Mouse (Mus musculus) right cerebral cortex, postnatal 25 days (tissue): ENCODE measurements around the gene Ephx3.
A peak's percentile ranks its signal among the peaks of the same experiment; 100 is the strongest.

ENCODE experiments used
- DNase-seq: peaks from one replicate; pipeline ENCODE4 v3.0.0; 2022

Gene Ephx3

DNA sequence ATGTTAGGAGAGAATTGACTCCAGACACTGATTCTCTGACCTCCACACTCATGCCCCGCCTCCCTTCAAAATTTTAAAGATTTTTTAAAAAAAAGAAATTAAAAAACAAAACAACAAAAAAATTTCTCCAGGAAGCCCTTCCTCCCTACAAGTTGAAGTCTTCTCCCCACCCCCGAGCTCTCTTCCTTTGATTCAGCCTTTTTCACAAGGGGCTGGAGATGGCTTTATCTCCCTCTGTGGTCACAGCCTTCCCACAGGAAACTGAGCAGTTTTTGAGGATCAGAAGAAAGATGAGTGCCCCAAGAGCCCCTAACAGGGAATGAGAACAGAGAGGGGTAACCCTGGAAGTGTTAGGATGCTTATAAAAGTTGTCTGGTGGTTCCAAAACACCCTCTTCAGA is 16.9 kb downstream of the Ephx3 start:
- no peak for DNase-seq

DNA sequence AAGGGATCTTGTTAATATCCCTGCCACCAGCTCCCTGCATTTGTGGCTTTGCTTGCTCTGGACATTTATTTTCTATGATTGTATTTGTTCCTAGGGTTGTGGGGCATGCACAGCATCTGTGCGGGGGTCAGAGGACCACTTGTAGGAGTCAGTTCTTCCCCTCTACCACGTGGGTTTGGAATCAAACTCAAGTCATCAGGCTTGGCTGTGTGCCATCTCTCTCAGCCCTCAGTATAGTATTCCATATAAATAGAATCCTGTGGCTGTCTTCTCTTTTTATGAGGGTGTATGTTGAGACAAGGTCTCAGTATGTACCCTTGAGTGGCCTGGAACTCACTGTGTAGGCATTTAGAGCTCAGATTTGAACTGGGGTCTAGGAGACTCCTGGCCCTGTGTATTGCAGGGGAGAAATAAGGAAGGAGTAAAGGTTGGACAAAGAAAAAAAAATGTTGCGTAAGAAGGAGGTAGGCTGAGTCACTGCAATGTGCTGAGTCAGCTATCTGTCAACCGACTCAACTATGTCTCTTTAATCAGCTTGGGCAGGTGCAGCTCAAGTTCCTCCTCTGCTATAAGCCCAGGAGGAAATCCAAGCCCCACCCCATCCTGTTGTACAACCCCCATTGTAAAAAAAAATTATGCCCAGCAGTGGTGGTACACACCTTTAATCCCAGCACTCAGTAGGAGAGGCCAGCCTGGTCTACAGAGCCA is 19.7 kb downstream of the Ephx3 start:
- no peak for DNase-seq

DNA sequence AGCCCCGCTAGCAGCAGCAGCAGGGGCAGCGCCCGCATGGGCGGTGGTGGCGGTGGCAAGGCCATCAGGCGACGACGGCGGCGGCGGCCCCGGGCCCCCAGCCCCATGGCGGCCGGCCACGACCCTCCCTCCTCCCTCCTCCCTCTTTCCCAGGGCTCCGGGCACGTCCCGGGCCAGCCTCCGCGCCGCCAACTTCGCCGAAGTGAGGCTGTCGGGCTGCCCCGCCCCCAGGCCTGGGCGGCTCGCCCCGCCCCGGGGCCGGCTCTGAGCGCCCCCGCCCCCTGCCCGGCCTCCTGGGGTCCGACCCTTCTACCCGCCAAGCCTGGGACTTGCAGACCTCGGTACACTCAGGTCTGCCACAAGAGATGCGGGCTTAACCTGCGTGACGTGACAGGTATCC is 22.7 kb downstream of the Ephx3 start, which contains the start of gene Notch3:
Notch3 (minus strand) TSS at position 166 of the 400 bp plus-strand sequence.
- DNase-seq: no peak

DNA sequence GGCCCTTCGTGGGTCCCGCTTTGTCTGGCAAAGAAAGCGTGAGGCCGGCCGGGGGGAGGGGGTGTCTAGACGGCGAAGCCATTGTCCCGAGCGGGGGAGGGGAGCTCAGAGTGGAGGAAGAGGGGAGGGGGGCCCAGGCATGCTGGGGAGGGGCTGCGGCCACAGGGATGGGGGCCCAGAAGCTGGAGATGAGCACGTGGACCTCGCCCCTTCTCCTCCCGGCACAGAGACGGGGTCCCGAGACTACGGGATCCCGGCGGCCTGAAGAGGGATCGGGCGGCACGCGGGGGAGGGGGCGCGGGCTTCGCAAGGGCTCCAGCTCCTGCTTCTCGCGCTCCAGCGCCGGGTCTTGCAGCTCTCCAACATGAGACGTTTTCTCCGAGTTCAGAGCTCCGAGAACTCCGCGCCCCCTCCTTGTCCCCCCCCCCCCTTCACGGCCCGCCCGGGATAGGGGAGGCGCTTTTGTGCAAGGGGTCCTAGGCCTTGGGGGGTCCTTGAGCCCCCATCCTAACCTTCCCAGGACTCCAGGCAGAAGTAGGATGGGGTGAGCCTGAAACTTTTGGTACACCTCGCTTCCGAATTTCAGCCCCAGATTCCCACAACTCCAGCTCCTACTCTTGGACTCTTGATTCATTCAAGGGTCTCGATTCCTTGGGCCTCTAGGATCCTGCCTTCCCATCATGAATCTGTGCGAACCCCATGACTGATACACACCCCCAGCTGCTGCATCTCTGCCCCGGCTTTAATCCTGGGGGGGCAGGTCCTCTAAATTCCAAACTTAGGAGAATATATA is 23.4 kb downstream of the Ephx3 start:
- DNase-seq: no peak

DNA sequence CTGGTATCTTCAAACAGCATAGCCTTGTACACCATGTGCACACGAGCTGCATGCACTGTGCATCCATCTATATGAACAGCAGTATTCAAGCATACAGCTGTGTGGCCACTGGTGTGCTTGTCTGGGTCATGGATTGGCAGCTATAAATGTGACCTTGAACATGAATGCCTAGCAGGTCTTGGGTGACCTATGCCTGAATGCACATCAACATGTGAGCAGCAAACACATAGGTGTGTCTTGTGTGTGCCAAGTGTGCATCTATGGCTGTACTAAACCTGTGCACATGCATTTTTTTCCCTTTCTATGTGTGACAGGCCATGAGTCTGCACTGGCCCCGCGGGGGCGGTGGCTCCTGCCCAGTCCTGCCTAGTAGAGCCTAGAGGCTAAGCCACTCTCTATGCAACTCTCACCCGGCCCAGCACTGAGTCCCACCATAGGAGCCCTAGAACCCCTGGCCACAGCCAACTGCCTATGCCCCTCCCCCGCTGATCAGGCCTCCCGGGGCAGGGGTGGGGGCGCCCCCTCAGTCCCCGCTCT is 24.0 kb downstream of the Ephx3 start:
- no peak for DNase-seq

DNA sequence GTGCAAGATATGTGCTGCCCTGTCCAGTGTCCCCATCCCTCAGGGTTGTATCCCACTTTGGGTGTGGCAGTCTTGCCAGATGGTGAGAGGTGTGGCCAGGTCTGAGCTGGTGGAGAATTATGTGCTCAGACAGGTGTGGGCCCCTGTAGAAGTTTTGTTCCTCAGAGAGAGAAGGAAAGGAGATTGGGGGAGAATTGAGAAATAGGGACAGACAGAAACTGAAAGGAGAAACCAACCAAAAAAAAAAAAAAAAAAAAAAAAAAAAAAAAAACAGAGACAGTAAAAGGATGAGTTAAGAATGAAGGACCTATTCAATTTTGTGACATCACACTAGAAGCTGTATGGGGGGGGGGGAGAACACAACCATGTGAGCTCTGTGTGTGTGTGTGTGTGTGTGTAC is 24.6 kb downstream of the Ephx3 start:
- no peak for DNase-seq

DNA sequence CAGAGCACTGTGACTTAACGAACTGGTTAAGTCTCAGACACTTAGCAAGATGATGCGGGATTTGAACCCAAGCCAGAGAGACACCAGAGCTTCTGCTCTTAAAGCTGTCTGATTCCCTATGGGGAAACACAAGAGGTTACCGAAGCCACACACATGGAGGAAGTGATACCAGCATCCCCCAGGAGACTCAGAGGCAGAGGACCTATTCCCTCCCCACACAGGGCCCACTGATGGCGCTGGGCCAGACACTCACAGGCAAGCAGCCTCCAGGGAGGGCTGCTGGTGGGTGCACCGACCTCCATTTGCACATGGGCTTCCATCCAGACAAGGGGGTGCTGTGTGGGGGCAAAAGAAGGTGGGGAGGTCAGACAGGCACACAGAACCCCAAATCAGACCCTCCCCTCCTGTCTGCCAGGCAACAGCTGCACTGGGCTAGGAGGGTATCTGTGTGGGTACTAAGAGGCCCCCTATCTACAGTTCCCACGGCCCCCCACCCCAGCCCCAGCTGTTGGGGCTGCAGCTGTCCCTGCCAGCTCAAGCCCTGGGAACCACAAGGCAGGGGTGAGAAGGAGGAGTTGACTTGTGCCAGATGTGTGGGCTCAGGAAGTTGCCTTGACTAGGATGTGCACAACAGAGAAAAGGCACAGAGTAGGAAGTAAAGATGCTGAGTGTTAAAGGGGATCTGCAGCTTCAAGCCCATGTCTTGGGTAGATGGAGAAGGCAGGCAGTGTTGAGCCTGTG is 25.3 kb downstream of the Ephx3 start:
- no peak for DNase-seq

DNA sequence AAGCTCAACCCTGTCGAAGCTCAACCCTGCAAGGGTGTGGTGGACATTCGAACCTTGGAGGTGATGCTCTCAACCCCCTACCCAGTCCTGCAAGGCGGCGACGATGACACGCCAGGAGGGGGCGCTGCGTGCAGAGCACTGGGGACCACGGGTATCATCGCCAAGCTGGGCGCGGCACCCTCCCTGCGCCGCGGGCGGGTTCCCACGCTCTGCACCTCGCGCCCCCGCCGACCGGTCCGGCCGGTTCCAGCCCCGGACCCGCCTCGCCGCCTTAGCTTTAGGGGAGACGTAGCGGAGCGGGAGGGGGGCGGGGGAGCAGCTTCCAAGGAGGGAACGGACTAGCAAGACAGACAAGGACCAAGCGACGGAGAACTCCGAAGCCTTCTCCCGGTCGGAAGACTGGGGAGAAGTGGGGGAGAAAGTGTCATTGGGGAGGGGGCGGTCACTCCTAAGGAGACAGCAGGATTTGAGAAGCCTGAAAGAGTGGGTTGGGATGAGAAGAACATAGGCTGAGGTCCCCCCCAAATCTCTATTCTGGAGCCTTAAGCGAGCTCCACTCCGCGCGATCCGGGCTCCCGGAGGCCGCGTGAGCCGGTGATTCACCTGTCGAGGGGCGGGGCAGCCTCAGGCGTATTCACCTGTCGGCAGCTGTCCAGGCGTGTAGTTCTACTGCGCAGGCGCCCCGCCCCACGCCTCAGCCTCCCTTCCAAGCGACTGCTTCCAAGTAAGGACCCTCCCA is 27.1 kb downstream of the Ephx3 start:
- peak; percentile 52 for DNase-seq

DNA sequence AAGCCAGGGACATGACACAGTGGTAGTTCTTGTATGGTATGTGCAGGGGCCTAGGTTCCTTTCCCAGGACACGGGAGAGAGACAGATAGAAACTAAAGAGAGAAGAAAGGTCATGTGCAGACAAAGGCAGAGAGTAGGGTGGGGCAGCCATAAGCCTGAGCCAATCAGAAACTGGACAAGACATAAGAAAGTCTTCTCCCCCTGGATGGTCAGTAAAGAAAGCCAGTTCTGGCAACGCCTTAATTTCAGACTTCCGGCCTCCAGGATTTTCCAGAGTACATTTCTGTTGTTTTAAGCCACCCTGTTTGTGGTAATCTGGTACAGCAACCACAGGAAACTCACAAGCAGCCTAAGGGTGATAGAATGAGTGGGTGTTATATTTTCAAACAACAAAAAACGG is 28.5 kb downstream of the Ephx3 start:
- DNase-seq: no peak

DNA sequence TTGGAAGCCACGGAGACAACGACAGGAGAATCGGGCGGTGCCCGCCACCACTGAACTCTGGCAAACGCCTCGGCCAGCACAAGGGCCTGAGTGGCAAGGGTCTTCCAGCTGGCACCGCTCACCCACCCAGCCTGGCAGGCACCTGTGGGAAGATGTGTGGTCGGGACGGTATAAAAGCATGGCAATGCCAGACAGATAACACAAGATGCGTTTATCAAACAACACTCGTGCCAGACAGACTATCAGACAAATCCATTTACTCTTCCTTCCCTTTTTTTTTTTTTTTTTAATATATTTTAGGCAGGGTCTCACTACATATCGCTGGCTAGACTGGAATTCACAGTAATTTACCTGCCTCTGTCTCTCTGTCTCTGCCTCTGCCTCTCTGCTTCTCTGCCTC is 30.5 kb downstream of the Ephx3 start:
- DNase-seq: no peak

DNA sequence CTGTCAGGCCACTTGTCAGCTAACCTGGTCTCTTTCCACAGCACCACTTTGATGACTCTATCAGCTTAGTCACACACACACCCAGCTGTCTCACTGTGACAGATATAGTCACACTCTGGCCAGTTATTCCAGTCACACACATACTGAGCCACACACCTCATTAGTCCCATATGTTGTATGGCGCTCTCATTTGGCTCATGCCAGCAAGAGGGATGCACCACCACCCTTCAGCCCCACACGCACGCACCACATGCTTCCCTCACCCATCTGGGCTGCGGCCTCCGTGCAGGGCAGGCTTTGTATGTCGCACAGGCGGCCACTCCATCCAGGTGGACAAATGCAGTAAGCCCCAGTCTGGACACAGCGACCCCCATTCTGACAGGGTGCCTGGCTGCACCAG is 42.6 kb downstream of the Ephx3 start:
- peak; percentile 22 for DNase-seq

DNA sequence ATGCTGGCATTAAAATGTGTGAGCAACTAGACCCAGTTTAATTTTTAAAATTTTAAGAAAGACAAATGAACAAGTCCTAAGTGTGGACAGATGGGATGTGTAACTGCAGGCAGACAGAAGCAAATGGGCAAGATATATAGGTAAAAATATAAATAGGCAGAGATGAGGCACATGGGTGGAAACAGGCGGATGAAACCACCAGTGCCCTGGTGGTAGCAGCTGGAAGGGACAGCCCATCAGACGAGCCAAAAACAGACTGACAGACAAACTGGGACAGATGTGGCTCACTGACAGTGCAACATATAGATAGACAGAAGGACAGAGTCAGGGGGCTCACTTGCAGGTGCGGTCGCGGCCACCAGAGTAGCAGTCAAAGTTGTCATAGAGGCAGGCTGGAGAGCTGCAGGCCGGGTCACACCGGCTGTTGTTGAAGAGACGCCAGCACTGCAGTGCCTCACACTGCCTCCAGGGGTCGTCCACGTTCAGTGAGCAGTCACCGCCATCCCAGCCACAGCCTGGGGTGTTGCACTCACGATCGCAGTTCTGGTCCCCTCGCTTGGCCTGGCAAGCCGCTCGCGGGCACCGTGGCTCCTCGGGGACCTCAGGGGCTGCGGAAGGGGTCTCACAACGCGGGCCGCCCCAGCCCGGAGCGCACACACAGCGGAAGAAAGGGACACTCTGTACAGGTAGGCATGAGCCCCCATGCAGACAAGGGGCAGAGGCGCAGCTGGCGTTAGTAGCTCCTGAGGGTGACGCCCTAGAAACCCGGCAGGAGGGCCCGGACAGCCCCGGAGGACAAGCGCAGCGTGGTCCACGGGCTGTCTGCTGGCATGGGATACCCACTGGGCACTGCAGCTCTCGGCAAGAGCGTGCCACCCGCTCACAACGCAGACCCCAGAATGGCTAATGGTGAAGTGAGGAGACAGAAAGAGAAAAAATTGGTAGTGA is 46.2 kb downstream of the Ephx3 start:
- peak; percentile 75 for DNase-seq

DNA sequence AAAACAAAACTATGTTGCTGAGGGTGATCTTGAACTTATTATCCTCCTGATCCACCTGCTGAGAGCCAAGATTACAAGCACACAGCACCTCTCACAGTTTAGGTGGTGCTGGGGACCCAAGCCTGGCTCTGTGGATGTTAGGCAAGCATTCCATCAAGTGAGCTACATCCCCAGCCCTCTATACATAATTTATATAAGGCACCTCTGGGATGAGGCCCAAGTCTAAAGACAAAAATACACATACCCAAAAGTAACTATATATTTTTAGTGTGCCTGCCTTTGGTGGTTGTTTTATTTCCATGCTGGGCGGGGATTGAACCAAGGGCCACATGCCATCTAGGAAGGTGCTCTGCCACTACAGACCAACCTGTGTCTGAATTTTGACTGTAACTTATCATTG is 47.1 kb downstream of the Ephx3 start:
- no peak for DNase-seq
